Comparison of ENCODE assay signal across 27 mouse cellular contexts in the genomic region with DNA sequence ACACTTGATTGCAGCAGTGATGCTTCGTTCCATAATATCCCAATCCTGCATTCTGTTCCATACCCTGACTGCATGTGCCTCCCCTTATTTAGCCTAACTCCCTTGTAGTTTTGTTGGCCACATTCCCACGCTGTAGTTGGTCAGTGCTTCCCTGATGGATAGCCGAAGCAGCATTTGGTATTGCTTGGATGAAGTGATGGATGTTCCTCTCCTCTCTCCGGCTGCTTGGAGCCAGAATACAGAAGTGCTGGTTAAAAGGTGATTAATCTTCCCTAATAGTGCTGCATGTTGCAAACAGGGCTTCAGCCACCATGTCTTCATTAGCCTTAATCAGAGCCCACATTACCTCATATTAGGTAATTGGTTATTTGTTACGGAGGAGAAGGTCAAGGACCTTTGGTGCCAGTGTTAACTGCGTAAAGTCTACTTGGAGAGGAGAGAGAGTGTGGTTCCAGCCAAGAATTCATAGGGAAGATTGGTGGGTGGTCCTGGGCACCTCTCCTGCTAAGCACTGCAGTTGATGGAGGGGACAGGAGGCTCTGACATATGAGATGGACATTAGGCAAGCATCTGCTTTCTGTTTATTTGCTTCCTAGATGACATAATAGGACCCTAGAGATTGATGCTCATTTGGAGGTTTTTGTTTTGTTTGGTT.
DNase-seq lines count a peak whose midpoint lies in the region; ATAC-seq lines count a peak whose summit lies in the region.
"Had no signal": no experiment of that assay in that cellular context is flagged by ENCODE, and none has a peak within 500 bp of the region (broad histone marks: within the 10 kb centered on the region; RNA-seq: fewer than 3 reads in every experiment).

No protein-coding gene starts in this region.

- H3K27me3 ChIP-seq in heart, embryonic 12.5 days (replicated peaks): no peaks in the 10 kb centered on the region
- H3K27me3 ChIP-seq in neural tube, embryonic 13.5 days: no peaks in the 10 kb centered on the region
- no peaks in the 10 kb centered on the region for H3K27me3 ChIP-seq in hindbrain, embryonic 16.5 days (replicated peaks; ENCODE audit: control insufficient read depth, insufficient read depth, low read length)
- H3K27me3 ChIP-seq: embryonic facial prominence, embryonic 15.5 days; kidney, embryonic 15.5 days; limb, embryonic 13.5 days; lung, embryonic 15.5 days; midbrain, embryonic 13.5 days; neural tube, embryonic 12.5 days had no signal

- H3K4me3 ChIP-seq in heart, embryonic 12.5 days: no peak overlapping the region
- H3K4me3 ChIP-seq in neural tube, embryonic 13.5 days: no peak overlapping the region
- H3K4me3 ChIP-seq in hindbrain, embryonic 16.5 days (ENCODE audit: low read length): no peak overlapping the region
- H3K4me3 ChIP-seq: embryonic facial prominence, embryonic 10.5 days; embryonic facial prominence, embryonic 15.5 days; forebrain, embryonic 12.5 days; heart, embryonic 10.5 days; kidney, embryonic 15.5 days; limb, embryonic 13.5 days; lung, embryonic 15.5 days; midbrain, embryonic 13.5 days; neural tube, embryonic 12.5 days had no signal

- 74% methylated on average over 6 of the region's 6 CpGs for WGBS in heart, embryonic 12.5 days
- 60% methylated on average over 6 of the region's 6 CpGs for WGBS in neural tube, embryonic 13.5 days
- WGBS in hindbrain, embryonic 16.5 days: 56% methylated on average over 6 of the region's 6 CpGs

- H3K9ac ChIP-seq in heart, embryonic 12.5 days: no peak overlapping the region
- H3K9ac ChIP-seq in neural tube, embryonic 13.5 days: no peak overlapping the region
- no peak overlapping the region for H3K9ac ChIP-seq in hindbrain, embryonic 16.5 days (ENCODE audit: low read depth, low read length)
- H3K9ac ChIP-seq: embryonic facial prominence, embryonic 15.5 days; forebrain, embryonic 12.5 days; kidney, embryonic 15.5 days; limb, embryonic 13.5 days; lung, embryonic 15.5 days; midbrain, embryonic 13.5 days; neural tube, embryonic 12.5 days had no signal

- no peaks in the 10 kb centered on the region for H3K4me1 ChIP-seq in heart, embryonic 12.5 days (replicated peaks)
- peaks cover 16% of the 10 kb centered on the region; the same call in 1 of the 2 replicates for H3K4me1 ChIP-seq in neural tube, embryonic 13.5 days (replicated peaks)
- no peaks in the 10 kb centered on the region for H3K4me1 ChIP-seq in hindbrain, embryonic 16.5 days (ENCODE audit: control insufficient read depth, insufficient read depth, low read depth, low read length)
- H3K4me1 ChIP-seq: embryonic facial prominence, embryonic 10.5 days; embryonic facial prominence, embryonic 15.5 days; heart, embryonic 10.5 days; kidney, embryonic 15.5 days; limb, embryonic 13.5 days; lung, embryonic 15.5 days; midbrain, embryonic 13.5 days had no signal

- no peak overlapping the region for H3K27ac ChIP-seq in heart, embryonic 12.5 days (ENCODE audit: poor library complexity, severe bottlenecking)
- H3K27ac ChIP-seq in neural tube, embryonic 13.5 days (replicated peaks): no peak overlapping the region
- H3K27ac ChIP-seq in hindbrain, embryonic 16.5 days (ENCODE audit: low read depth, low read length): no peak overlapping the region
- H3K27ac ChIP-seq: embryonic facial prominence, embryonic 10.5 days; embryonic facial prominence, embryonic 15.5 days; forebrain, embryonic 12.5 days; heart, embryonic 10.5 days; kidney, embryonic 15.5 days; limb, embryonic 13.5 days; lung, embryonic 15.5 days; midbrain, embryonic 13.5 days; neural tube, embryonic 12.5 days had no signal

- H3K4me2 ChIP-seq in heart, embryonic 12.5 days: no peak overlapping the region
- no peak overlapping the region for H3K4me2 ChIP-seq in neural tube, embryonic 13.5 days
- no peak overlapping the region for H3K4me2 ChIP-seq in hindbrain, embryonic 16.5 days (ENCODE audit: low read length)
- H3K4me2 ChIP-seq: embryonic facial prominence, embryonic 15.5 days; forebrain, embryonic 12.5 days; kidney, embryonic 15.5 days; limb, embryonic 13.5 days; liver, embryonic 11.5 days; lung, embryonic 15.5 days; midbrain, embryonic 13.5 days; neural tube, embryonic 12.5 days had no signal

- no peaks in the 10 kb centered on the region for H3K36me3 ChIP-seq in heart, embryonic 12.5 days
- no peaks in the 10 kb centered on the region for H3K36me3 ChIP-seq in neural tube, embryonic 13.5 days
- no peaks in the 10 kb centered on the region for H3K36me3 ChIP-seq in hindbrain, embryonic 16.5 days (ENCODE audit: control insufficient read depth, insufficient read depth, low read length)
- H3K36me3 ChIP-seq: embryonic facial prominence, embryonic 10.5 days; embryonic facial prominence, embryonic 15.5 days; forebrain, embryonic 12.5 days; G1E; heart, embryonic 10.5 days; kidney, embryonic 15.5 days; limb, embryonic 13.5 days; lung, embryonic 15.5 days; midbrain, embryonic 13.5 days; neural tube, embryonic 12.5 days had no signal

- peak; percentile 76 for DNase-seq in heart, adult 11 months
- no peak for DNase-seq in neural tube, embryonic 10.5 days (ENCODE audit: extremely low spot score, low spot score)
- DNase-seq in adrenal gland, postnatal 4 days (ENCODE audit: low spot score in 2 of 2): no peak
- no peak for DNase-seq in frontal cortex, postnatal 36 days (ENCODE audit: low spot score in 2 of 2)
- DNase-seq: adrenal gland, postnatal 10 days; cerebellum, adult 11 months; cerebellum, adult 9-10 months; cerebellum, postnatal 36 days; gastrocnemius, postnatal 14 days; heart, postnatal 36 days; kidney, adult 18-20 months; kidney, postnatal 25 days had no signal

- ATAC-seq in heart, embryonic 12.5 days (ENCODE audit: insufficient number of reproducible peaks, low FRiP score): no peak
- ATAC-seq in neural tube, embryonic 13.5 days (ENCODE audit: low read depth): peak; percentile 59; the same call in 1 of the 2 replicates
- peak; percentile 76 for ATAC-seq in hindbrain, embryonic 16.5 days
- ATAC-seq: inflammation-experienced regulatory T-cells, adult 6 months; midbrain, embryonic 13.5 days had no signal

- H3K9me3 ChIP-seq in heart, embryonic 12.5 days (replicated peaks): no peaks in the 10 kb centered on the region
- H3K9me3 ChIP-seq in neural tube, embryonic 13.5 days: no peaks in the 10 kb centered on the region
- no peaks in the 10 kb centered on the region for H3K9me3 ChIP-seq in hindbrain, embryonic 16.5 days (ENCODE audit: control insufficient read depth, low read length)
- H3K9me3 ChIP-seq: embryonic facial prominence, embryonic 10.5 days; embryonic facial prominence, embryonic 15.5 days; forebrain, embryonic 12.5 days; heart, embryonic 10.5 days; kidney, embryonic 15.5 days; limb, embryonic 13.5 days; lung, embryonic 15.5 days; midbrain, embryonic 13.5 days; neural tube, embryonic 12.5 days had no signal
